Mouse (Mus musculus) hindbrain, postnatal 0 days (tissue): ENCODE results near the gene Baiap2. TPM values are rescaled to one million over a fixed set of nuclear protein-coding genes. Genes with fewer than 3 reads are reported as not detected.

Source experiments
- ATAC-seq: fragments of 200-750 bp; cut with Nextera tagmentation; 2 replicates; pipeline ENCODE4 v1.8.0; 2017; ENCODE audit warnings: mild to moderate bottlenecking, moderate TSS enrichment, moderate library complexity
- DNase-seq: peaks from one replicate; pipeline ENCODE4 v3.0.0-alpha.2; 2015; ENCODE audit warnings: low spot score
- H3K27ac ChIP-seq: fragments of 300-500 bp; sonication (generic); 2 replicates; pipeline ENCODE4 v1.5.1; 2014; ENCODE audit warnings: mild to moderate bottlenecking
- H3K27me3 ChIP-seq: fragments of 300-500 bp; sonication (generic); 2 replicates; pipeline ENCODE4 v1.6.1; 2014; ENCODE audit warnings: low read length, mixed read lengths; ENCODE audit not compliant: insufficient read depth
- H3K36me3 ChIP-seq: fragments of 300-500 bp; sonication (generic); 2 replicates; pipeline ENCODE4 v1.6.1; 2014; ENCODE audit warnings: low read length, mixed read lengths; ENCODE audit not compliant: insufficient read depth
- H3K4me1 ChIP-seq: fragments of 300-500 bp; sonication (generic); 2 replicates; pipeline ENCODE4 v1.6.1; 2014; ENCODE audit warnings: antibody characterized with exemption, low read length, mixed read lengths; ENCODE audit not compliant: insufficient read depth
- H3K4me2 ChIP-seq: fragments of 300-500 bp; sonication (generic); 2 replicates; pipeline ENCODE4 v1.6.1; 2014; ENCODE audit warnings: low read depth, mild to moderate bottlenecking, low read length, moderate library complexity, mixed read lengths
- H3K4me3 ChIP-seq: fragments of 300-500 bp; sonication (generic); 2 replicates; pipeline ENCODE4 v1.5.1; 2014; ENCODE audit warnings: low read length
- H3K9ac ChIP-seq: fragments of 300-500 bp; sonication (generic); replicated peaks from 2 replicates; pipeline ENCODE4 v1.6.1; 2014; ENCODE audit warnings: mild to moderate bottlenecking, low read length, moderate library complexity, mixed read lengths
- H3K9me3 ChIP-seq: fragments of 300-500 bp; sonication (generic); 2 replicates; pipeline ENCODE4 v1.6.1; 2016; ENCODE audit warnings: low read length, mixed read lengths
- CTCF ChIP-seq: IDR thresholded peaks from 2 replicates; pipeline ENCODE4 v1.5.1; 2016; ENCODE audit warnings: antibody characterized with exemption, control low read depth, low read depth
- WGBS: fragments of 180-500 bp; shearing (Covaris S2); extraction: QIAGEN DNeasy Blood & Tissue Kit; methylation state at CpG from one replicate; pipeline ENCODE4 v1.1.7; 2014; 5-methylcytosine and 5-hydroxymethylcytosine counted together
- polyA plus RNA-seq: library from polyadenylated mRNA; unstranded; fragments of >200 nt; fragmentation: Nextera tagmentation; extraction: Ambion mirVana; gene quantifications from 2 replicates; pipeline ENCODE4 v1.2.1, GENCODE M21; 2015
- total RNA-seq: library from RNA; depleted of rRNA; stranded (reverse); fragments of >200 nt; gene quantifications from 2 replicates; pipeline ENCODE4 v1.2.3, GENCODE M21; 2014

Baiap2 gene
- total and polyA plus RNA-seq, 2 experiments from 2014 or later, result 30.8 to 62.4 TPM

DNA sequence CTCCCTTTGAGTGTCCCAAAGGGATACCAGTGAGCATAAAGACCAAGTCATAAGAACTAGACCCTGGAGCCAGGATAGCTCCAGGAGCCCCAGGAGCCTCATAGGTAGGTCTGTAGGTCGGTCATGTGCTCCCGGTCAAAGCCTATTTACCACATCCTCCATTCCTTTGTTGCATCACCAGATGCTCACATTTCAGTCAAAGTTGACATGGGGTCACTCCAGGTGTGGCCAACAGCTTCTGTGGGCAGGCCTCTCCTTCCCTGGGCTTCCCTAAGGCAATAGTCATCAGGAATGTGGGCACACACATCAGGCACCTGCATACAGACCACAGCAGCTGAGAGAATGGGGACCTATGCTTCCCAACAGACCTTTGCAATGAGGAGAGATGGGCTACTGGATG lies 25.3 kb downstream of the Baiap2 start:
- Histone ChIP-seq H3K4me2 (no peak overlapping the region), H3K27ac (no peak overlapping the region), H3K9me3 (no peaks in the 10 kb centered on the region), H3K9ac (no peak overlapping the region), H3K36me3 (0 out of 2 replicates have a peak, but pooled peaks cover 4% of the 10 kb centered on the region), H3K4me1 (peaks cover 25% of the 10 kb centered on the region), H3K27me3 (no peaks in the 10 kb centered on the region), H3K4me3 (no peak overlapping the region)
- ATAC-seq (no peak), DNase-seq (no peak)
- no peak for TF ChIP-seq CTCF
- 89% methylated on average over 2 of the region's 2 CpGs for WGBS

DNA sequence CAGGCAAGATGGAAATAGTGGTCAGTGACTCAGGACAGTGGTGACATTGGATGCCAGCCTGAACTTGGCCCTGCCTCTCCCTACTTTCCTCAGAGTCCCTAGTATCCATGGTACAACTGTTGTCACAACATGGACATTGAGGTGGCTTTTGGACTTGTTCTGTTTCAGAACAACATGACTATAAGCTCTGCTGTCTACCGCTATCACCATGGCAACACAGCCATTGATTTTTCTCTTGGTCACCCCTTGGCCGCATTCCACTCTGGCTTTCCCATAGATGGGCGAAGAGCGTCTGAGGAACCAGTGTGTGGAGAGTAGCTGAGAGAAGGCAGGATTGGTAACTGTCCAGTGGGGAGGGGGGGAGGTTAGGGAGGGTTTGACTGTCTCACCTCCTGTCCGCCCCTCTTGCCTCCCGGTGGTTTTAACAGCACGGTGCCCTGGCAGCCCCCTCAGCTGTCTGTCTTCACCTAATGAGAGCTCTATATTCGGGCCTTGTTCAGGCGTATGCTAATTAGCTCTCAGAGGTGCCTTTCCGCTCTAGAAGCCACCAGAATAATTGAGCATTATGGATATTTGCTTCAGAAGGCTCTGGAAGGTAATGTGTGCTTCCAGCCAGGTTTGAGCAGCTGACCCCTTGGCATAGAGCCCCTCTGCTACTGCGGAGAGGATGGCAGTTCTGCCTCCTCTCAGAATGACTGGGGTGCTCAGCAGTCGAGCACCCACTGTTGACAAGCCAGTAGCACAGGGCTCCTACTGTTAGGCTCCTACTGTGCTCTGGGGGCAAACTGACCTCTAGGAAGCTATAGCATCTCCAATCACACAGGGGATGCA lies 27.7 kb downstream of the Baiap2 start:
- H3K4me3 ChIP-seq, result no peak overlapping the region
- ATAC-seq (peak; percentile 71), DNase-seq (peak; percentile 85)
- peaks cover 22% of the 10 kb centered on the region for H3K4me1 ChIP-seq
- TF ChIP-seq CTCF, result no peak
- no peak overlapping the region for H3K9ac ChIP-seq
- H3K4me2 ChIP-seq, result no peak overlapping the region
- WGBS, result 20% methylated on average over 12 of the region's 12 CpGs
- peak overlapping the region; percentile 71 for H3K27ac ChIP-seq
- 0 out of 2 replicates have a peak, but pooled peaks cover 4% of the 10 kb centered on the region for H3K36me3 ChIP-seq
- no peaks in the 10 kb centered on the region for H3K9me3 ChIP-seq
- H3K27me3 ChIP-seq, result no peaks in the 10 kb centered on the region

DNA sequence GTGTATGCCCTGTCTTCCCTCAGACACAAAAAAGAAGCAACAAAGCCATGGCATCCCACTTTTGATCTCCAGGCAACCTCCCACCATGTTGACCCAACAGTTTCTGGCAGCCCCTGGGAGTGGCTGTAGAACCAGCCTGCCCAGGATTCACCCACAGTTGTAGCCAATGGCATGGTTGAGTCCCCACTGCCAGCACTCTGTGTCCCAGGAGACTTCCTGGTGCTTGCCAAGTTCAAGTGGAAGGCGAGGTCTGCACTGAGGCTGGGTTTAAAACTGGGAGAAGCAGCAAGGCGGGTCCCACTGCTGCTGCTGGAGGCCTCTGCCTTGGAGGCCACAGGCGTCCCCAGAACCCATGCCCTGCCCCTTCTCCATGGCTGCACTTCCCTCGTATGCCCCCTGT lies 31.2 kb downstream of the Baiap2 start:
- peak; percentile 44 for DNase-seq
- H3K4me1 ChIP-seq, result peaks cover 22% of the 10 kb centered on the region
- H3K36me3 ChIP-seq, result 0 out of 2 replicates have a peak, but pooled peaks cover 4% of the 10 kb centered on the region
- H3K27ac ChIP-seq, result no peak overlapping the region
- H3K4me3 ChIP-seq, result no peak overlapping the region
- H3K4me2 ChIP-seq, result no peak overlapping the region
- no peak overlapping the region for H3K9ac ChIP-seq
- H3K27me3 ChIP-seq, result no peaks in the 10 kb centered on the region
- WGBS, result 85% methylated on average over 4 of the region's 4 CpGs
- H3K9me3 ChIP-seq, result no peaks in the 10 kb centered on the region
- no peak for ATAC-seq
- TF ChIP-seq CTCF, result no peak

DNA sequence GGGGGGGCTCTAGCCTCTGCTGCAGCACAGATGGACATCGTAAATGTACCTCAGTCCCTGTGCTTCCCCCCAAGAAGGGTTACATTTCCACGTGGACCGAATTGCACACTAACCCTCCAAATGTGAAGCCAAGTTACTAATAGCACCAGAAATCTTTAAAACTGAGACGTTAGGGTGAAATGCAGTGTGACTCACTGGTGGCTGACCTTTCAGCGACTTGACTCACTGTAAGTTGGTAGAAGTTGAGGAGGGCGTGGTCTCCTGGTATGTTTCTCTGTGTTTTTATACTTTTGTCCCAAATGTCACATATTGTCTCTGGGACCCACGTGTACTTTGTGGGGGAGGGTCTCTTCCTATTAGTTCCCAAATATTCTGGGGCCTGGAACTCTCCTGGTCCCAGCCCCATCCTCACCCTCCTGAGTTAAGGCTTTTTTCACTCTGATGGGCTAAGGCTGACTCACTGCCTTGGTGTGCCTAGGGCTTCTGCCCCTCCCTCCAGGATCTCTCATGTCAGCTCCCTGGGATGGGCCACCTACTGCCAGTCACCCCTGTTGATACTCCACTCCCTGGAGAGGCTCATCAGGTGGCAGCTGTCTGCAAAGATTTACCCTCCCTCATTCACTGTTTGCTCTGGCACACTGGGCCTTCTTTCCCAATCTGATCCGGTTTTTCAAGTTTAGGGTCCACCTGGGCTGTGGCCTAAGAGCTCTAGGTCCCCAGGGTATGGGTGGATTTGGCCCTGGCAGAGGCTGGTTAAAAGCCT lies 33.4 kb downstream of the Baiap2 start:
- no peak for ATAC-seq
- no peak for DNase-seq
- 85% methylated on average over 8 of the region's 8 CpGs for WGBS
- H3K4me2 ChIP-seq, result no peak overlapping the region
- H3K4me3 ChIP-seq, result no peak overlapping the region
- peaks cover 6% of the 10 kb centered on the region for H3K4me1 ChIP-seq
- TF ChIP-seq CTCF, result no peak
- no peak overlapping the region for H3K9ac ChIP-seq
- H3K27ac ChIP-seq, result no peak overlapping the region
- no peaks in the 10 kb centered on the region for H3K27me3 ChIP-seq
- H3K36me3 ChIP-seq, result no peaks in the 10 kb centered on the region
- H3K9me3 ChIP-seq, result no peaks in the 10 kb centered on the region

DNA sequence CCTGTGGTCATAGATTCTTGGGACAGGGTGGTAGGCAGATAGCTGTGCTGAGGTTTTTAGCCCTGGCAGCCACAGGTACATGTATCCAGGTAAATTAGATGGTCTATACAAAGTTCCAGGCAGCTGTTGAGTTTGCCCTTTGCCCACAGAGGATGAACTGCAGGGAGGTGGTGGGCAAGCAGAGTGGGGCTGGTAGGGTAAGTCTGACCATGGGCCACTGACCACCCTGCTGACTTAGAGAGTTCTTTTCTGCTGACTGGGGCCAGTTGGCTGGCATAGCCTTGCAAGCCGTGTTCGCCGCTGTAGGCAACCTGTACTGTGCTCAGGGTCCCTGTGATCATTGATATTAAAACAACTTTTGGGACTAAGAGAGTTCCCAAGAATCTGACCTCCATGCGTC lies 36.1 kb downstream of the Baiap2 start:
- Histone ChIP-seq H3K36me3 (peaks cover 9% of the 10 kb centered on the region; the same call in 1 of the 2 replicates), H3K9me3 (no peaks in the 10 kb centered on the region), H3K4me2 (no peak overlapping the region), H3K9ac (no peak overlapping the region), H3K27ac (no peak overlapping the region), H3K4me3 (no peak overlapping the region), H3K27me3 (no peaks in the 10 kb centered on the region), H3K4me1 (peaks cover 7% of the 10 kb centered on the region; the same call in 1 of the 2 replicates)
- DNase-seq, result no peak
- no peak for TF ChIP-seq CTCF
- WGBS, result 97% methylated on average over 4 of the region's 4 CpGs
- ATAC-seq, result no peak

DNA sequence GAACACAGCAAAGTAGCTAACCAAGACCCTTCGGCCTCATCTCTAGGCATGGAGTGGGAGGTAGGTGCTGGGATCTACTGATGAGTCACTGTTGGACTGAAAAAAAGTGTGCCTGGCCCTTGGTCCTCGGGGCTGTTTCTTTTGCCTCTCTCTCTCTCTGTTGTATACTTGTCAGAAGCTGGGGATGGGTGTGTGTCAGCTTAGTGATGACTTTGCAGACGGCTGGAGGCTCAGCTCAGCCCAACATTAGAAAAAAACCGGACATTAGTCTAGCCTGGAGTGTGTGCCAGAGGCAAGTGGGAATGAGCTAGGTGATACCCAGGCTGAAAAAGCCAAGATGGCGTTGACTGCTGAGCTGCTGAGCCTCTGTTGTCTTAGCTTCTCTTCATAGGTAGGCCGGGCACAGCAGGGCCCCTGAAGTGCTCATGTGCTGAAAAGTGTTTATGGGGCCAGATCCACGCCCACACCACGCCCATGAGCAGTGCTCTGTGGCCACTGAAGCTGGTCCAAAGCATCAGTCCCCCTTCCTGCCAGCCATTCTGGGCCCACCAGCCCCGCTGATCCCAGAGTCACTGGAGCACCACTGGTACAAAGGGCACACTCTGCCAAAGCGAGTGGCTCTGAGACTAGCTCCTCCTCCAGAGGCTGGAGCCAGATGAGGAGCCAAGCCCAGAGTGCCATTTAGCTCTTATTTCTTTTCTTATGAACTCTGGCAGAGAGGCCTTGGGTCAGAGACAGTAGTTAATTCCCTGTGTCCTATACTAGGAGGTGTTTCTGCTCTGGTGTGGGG lies 37.2 kb downstream of the Baiap2 start:
- Histone ChIP-seq H3K4me2 (no peak overlapping the region), H3K4me1 (peaks cover 7% of the 10 kb centered on the region; the same call in 1 of the 2 replicates), H3K9me3 (no peaks in the 10 kb centered on the region), H3K4me3 (no peak overlapping the region), H3K27ac (no peak overlapping the region), H3K9ac (no peak overlapping the region), H3K36me3 (peaks cover 16% of the 10 kb centered on the region; the same call in 1 of the 2 replicates), H3K27me3 (no peaks in the 10 kb centered on the region)
- no peak for ATAC-seq
- DNase-seq, result no peak
- WGBS, result 79% methylated on average over 10 of the region's 10 CpGs
- no peak for TF ChIP-seq CTCF
